Mouse (Mus musculus) liver, embryonic 14 days (tissue): ENCODE results near the gene Olfr978. TPM values are rescaled to one million over a fixed set of nuclear protein-coding genes. Genes with fewer than 3 reads are reported as not detected.

Experiments used
- polyA plus RNA-seq: library from polyadenylated mRNA; depleted of rRNA; stranded (reverse); fragments of >200 nt; gene quantifications from 2 replicates; pipeline ENCODE4 v1.2.3, GENCODE M21; 2012; rRNA removed

The Olfr978 gene
- polyA plus RNA-seq, result not detected in 2 replicates

DNA sequence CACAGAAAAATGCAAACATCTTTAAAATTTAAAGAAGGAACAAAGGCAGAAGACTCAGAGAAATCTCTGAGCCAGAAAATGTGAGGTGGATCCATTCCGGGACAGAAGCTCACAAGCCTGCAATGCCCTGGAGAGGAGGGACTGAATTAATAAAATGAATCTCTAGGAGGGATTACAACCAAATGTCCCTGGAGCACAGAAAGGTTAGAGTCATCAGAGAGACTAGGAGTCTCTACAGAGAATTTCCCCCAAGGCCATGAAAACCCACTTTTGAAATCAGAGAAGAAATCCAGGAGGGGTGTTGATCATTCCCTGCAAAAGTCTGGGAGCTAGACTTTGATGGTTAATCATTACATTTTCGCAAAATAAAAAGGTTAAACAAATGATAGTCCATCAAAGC is at the start of gene Olfr978:
Olfr978 (plus strand) TSS at position 301 of the 400 bp plus-strand sequence.

DNA sequence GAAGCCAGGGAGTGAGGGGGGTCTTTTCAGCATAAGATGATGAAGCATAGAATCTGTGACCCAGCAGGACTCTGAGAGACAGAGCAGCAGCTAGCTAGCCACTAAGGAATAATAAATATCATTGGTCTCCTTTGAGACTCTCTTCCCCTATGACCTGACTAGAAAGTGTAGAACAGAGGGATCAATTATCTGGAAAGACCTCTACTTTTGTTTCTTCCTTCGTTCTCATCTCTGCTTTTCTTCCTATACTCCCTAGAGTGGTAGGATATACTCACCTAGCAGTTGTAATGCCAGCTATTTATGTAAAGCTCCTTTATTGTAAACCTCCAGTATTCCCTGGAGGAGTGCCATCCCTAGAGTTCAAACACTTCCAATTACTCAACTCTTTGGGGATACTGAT is 40.0 kb upstream of the Olfr978 start, which contains the start of gene Olfr975:
Olfr975 (minus strand) TSS at position 101 of the 400 bp plus-strand sequence.

DNA sequence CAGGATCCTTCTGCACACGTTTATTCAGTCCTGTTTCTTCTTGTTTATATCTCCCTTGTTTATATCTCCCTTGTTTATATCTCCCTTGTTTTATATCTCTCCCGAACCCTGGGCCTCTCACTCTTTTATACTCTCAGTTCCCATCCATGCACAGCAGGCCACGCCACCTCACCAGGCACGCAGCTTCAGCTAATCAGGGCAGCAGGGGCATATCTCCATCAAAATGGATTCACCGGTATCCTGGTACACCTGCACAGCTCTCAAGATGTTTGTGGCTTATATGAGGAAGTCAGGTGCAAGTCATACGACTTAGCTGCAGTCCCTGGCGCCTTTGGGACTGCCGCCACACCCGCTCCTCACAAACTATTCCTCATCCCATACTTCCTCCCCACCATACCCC is 30.9 kb upstream of the Olfr978 start, which contains the start of gene Olfr976:
Olfr976 (minus strand) TSS at position 101 of the 400 bp plus-strand sequence.

DNA sequence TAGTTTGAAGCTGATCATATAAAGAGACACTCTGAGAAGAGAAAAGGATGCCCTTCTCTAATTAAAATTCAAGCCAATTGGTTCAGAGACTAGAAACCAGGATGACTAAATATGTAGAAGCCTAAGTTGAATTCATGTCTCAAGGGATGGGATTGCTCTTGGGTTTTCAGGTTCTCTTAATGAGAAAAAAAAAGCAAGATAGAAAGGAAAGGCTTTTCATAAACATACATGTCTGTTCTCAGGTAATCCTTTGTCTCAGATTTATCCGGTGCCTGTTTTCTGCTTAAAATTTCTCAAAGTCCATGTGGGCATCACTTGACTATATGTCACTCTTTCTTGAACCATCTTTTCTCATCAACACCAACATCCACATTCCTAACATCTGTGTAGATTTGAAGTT is 11.5 kb downstream of the Olfr978 start, which contains the start of gene Olfr979:
Olfr979 (minus strand) TSS at position 101 of the 400 bp plus-strand sequence.

DNA sequence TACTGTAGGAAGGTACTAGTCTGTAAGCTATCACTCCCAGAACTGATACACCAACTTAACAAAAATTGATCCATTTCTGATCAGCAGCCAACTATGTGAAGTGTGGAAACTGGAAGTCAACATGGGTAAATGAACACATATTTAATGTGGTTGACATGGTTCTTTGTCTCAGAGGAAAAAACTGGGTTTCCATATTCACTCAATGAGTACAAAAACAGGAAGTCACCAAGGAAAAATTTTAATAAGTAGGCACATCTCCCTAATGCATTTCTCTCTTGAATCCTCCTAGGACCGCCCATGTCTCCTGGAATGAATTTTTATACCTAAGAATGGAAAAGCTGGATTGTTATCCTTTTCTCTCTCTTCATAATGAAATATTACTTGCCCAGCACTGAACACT is 17.6 kb downstream of the Olfr978 start, which contains the start of gene Olfr980:
Olfr980 (minus strand) TSS at position 101 of the 400 bp plus-strand sequence.

DNA sequence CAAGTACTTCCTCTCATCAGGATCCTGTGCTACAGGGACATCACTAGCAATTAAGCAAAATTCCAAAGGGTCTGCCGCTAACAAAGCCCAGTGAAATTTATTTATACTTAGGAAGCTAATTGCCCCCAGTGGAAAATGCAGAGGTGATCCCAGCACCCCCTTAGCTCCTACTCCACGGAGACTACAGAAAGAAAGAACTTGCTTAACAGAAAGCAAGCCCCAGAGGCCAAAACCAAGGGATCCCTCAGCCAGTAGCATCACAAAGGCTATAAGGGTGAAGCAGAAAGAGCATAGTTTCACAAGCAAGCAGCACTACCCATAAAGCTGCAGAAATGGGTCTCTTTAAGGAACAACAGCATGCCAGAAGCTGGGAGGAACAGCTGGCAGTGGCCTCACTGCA is 29.3 kb downstream of the Olfr978 start, which contains the start of gene Olfr981:
Olfr981 (plus strand) TSS at position 301 of the 400 bp plus-strand sequence.

Other genes starting within 250 kb of the Olfr978 start
- not detected in 2 replicates for gene Olfr967, start 245.9 kb upstream of the Olfr978 start, polyA plus RNA-seq
- gene Olfr968, start 208.9 kb upstream of the Olfr978 start, polyA plus RNA-seq, result not detected in 2 replicates
- not detected in 2 replicates for gene Olfr969, start 201.2 kb upstream of the Olfr978 start, polyA plus RNA-seq
- not detected in 2 replicates for gene Olfr970, start 183.3 kb upstream of the Olfr978 start, polyA plus RNA-seq
- gene Olfr971, start 155.2 kb upstream of the Olfr978 start, polyA plus RNA-seq, result not detected in 2 replicates
- not detected in 2 replicates for gene Olfr972, start 125.7 kb upstream of the Olfr978 start, polyA plus RNA-seq
- not detected in 2 replicates for gene Olfr229, start 84.8 kb upstream of the Olfr978 start, polyA plus RNA-seq
- gene Olfr974, start 54.6 kb upstream of the Olfr978 start, polyA plus RNA-seq, result not detected in 2 replicates
- gene Olfr975, start 40.1 kb upstream of the Olfr978 start, polyA plus RNA-seq, result not detected in 2 replicates
- not detected in 2 replicates for gene Olfr976, start 31.0 kb upstream of the Olfr978 start, polyA plus RNA-seq
- gene Olfr979, start 11.4 kb downstream of the Olfr978 start, polyA plus RNA-seq, result not detected in 2 replicates
- gene Olfr980, start 17.5 kb downstream of the Olfr978 start, polyA plus RNA-seq, result not detected in 2 replicates
- gene Olfr981, start 29.4 kb downstream of the Olfr978 start, polyA plus RNA-seq, result not detected in 2 replicates
- not detected in 2 replicates for gene Olfr982, start 81.7 kb downstream of the Olfr978 start, polyA plus RNA-seq
- not detected in 2 replicates for gene Olfr983, start 101.5 kb downstream of the Olfr978 start, polyA plus RNA-seq
- not detected in 2 replicates for gene Olfr984, start 122.1 kb downstream of the Olfr978 start, polyA plus RNA-seq
- gene Olfr985, start 138.1 kb downstream of the Olfr978 start, polyA plus RNA-seq, result not detected in 2 replicates
- gene Tmem225, start 156.0 kb downstream of the Olfr978 start, polyA plus RNA-seq, result not detected in 2 replicates
- not detected in 2 replicates for gene Olfr986, start 188.8 kb downstream of the Olfr978 start, polyA plus RNA-seq
- 0.66 and 0.77 TPM in 2 replicates for gene Zfp202, start 200.2 kb downstream of the Olfr978 start, polyA plus RNA-seq